Mouse (Mus musculus): ENCODE measurements around the gene Tmem114. TPM values are rescaled to one million over a fixed set of nuclear protein-coding genes. Genes with fewer than 3 reads are reported as not detected.

Gene Tmem114
- polyA plus RNA-seq, 1 experiment from 2014 or later, result not detected

- Histone ChIP-seq H3K9me3 (replicated peaks; ENCODE audit: control insufficient read depth, low read length) (no peaks in the 10 kb centered on the region), H3K4me1 (ENCODE audit: control insufficient read depth, insufficient read depth, low read length) (no peaks in the 10 kb centered on the region), H3K27me3 (ENCODE audit: control insufficient read depth, insufficient read depth, low read length) (no peaks in the 10 kb centered on the region), H3K9ac (ENCODE audit: low read length) (no peak overlapping the region), H3K27ac (ENCODE audit: low read length) (no peak overlapping the region), H3K4me2 (ENCODE audit: low read depth, low read length) (no peak overlapping the region), H3K36me3 (ENCODE audit: control insufficient read depth, insufficient read depth, low read length) (no peaks in the 10 kb centered on the region), H3K4me3 (replicated peaks; ENCODE audit: low read length) (no peak overlapping the region)
- no peak for ATAC-seq (ENCODE audit: insufficient read depth, low FRiP score)
Measured at GRCm38 (mm10) chr16:8394946-8395345, 30.0 kb downstream of the Tmem114 start.

GRCm38 (mm10) chr16:8388491-8388890, 36.4 kb downstream of the Tmem114 start:
- Histone ChIP-seq H3K9ac (ENCODE audit: low read length) (no peak overlapping the region), H3K27ac (ENCODE audit: low read length) (no peak overlapping the region), H3K4me1 (ENCODE audit: control insufficient read depth, insufficient read depth, low read length) (no peaks in the 10 kb centered on the region), H3K36me3 (ENCODE audit: control insufficient read depth, insufficient read depth, low read length) (no peaks in the 10 kb centered on the region), H3K27me3 (ENCODE audit: control insufficient read depth, insufficient read depth, low read length) (no peaks in the 10 kb centered on the region), H3K9me3 (replicated peaks; ENCODE audit: control insufficient read depth, low read length) (no peaks in the 10 kb centered on the region), H3K4me2 (ENCODE audit: low read depth, low read length) (no peak overlapping the region), H3K4me3 (replicated peaks; ENCODE audit: low read length) (no peak overlapping the region)
- 85% methylated on average over 1 of the region's 1 CpGs for WGBS
- no peak for ATAC-seq (ENCODE audit: insufficient read depth, low FRiP score)

GRCm38 (mm10) chr16:8386386-8386785, 38.5 kb downstream of the Tmem114 start:
- 69% methylated on average over 6 of the region's 6 CpGs for WGBS
- Histone ChIP-seq H3K4me3 (replicated peaks; ENCODE audit: low read length) (no peak overlapping the region), H3K4me2 (ENCODE audit: low read depth, low read length) (no peak overlapping the region), H3K4me1 (ENCODE audit: control insufficient read depth, insufficient read depth, low read length) (no peaks in the 10 kb centered on the region), H3K9me3 (replicated peaks; ENCODE audit: control insufficient read depth, low read length) (no peaks in the 10 kb centered on the region), H3K9ac (ENCODE audit: low read length) (no peak overlapping the region), H3K27me3 (ENCODE audit: control insufficient read depth, insufficient read depth, low read length) (no peaks in the 10 kb centered on the region), H3K36me3 (ENCODE audit: control insufficient read depth, insufficient read depth, low read length) (no peaks in the 10 kb centered on the region), H3K27ac (ENCODE audit: low read length) (no peak overlapping the region)
- ATAC-seq (ENCODE audit: insufficient read depth, low FRiP score), result no peak

- H3K36me3 ChIP-seq (ENCODE audit: control insufficient read depth, insufficient read depth, low read length), result no peaks in the 10 kb centered on the region
- no peak overlapping the region for H3K9ac ChIP-seq (ENCODE audit: low read length)
- H3K27me3 ChIP-seq (ENCODE audit: control insufficient read depth, insufficient read depth, low read length), result no peaks in the 10 kb centered on the region
- ATAC-seq (ENCODE audit: insufficient read depth, low FRiP score), result no peak
- no peaks in the 10 kb centered on the region for H3K9me3 ChIP-seq (replicated peaks; ENCODE audit: control insufficient read depth, low read length)
- WGBS, result 79% methylated on average over 5 of the region's 5 CpGs
- no peak overlapping the region for H3K4me3 ChIP-seq (replicated peaks; ENCODE audit: low read length)
- H3K4me1 ChIP-seq (ENCODE audit: control insufficient read depth, insufficient read depth, low read length), result no peaks in the 10 kb centered on the region
- no peak overlapping the region for H3K27ac ChIP-seq (ENCODE audit: low read length)
- H3K4me2 ChIP-seq (ENCODE audit: low read depth, low read length), result no peak overlapping the region
Measured at GRCm38 (mm10) chr16:8385679-8386078, 39.3 kb downstream of the Tmem114 start.

- Histone ChIP-seq H3K27me3 (ENCODE audit: control insufficient read depth, insufficient read depth, low read length) (no peaks in the 10 kb centered on the region), H3K27ac (ENCODE audit: low read length) (no peak overlapping the region), H3K36me3 (ENCODE audit: control insufficient read depth, insufficient read depth, low read length) (no peaks in the 10 kb centered on the region), H3K9ac (ENCODE audit: low read length) (no peak overlapping the region), H3K9me3 (replicated peaks; ENCODE audit: control insufficient read depth, low read length) (no peaks in the 10 kb centered on the region), H3K4me2 (ENCODE audit: low read depth, low read length) (no peak overlapping the region), H3K4me1 (ENCODE audit: control insufficient read depth, insufficient read depth, low read length) (no peaks in the 10 kb centered on the region), H3K4me3 (replicated peaks; ENCODE audit: low read length) (no peak overlapping the region)
- ATAC-seq (ENCODE audit: insufficient read depth, low FRiP score), result no peak
- 69% methylated on average over 10 of the region's 10 CpGs for WGBS
Measured at GRCm38 (mm10) chr16:8384772-8385171, 40.2 kb downstream of the Tmem114 start.

- no peaks in the 10 kb centered on the region for H3K27me3 ChIP-seq (ENCODE audit: control insufficient read depth, insufficient read depth, low read length)
- no peak overlapping the region for H3K4me3 ChIP-seq (replicated peaks; ENCODE audit: low read length)
- no peak overlapping the region for H3K4me2 ChIP-seq (ENCODE audit: low read depth, low read length)
- H3K9ac ChIP-seq (ENCODE audit: low read length), result no peak overlapping the region
- ATAC-seq (ENCODE audit: insufficient read depth, low FRiP score), result no peak
- H3K36me3 ChIP-seq (ENCODE audit: control insufficient read depth, insufficient read depth, low read length), result no peaks in the 10 kb centered on the region
- no peaks in the 10 kb centered on the region for H3K9me3 ChIP-seq (replicated peaks; ENCODE audit: control insufficient read depth, low read length)
- H3K27ac ChIP-seq (ENCODE audit: low read length), result no peak overlapping the region
- H3K4me1 ChIP-seq (ENCODE audit: control insufficient read depth, insufficient read depth, low read length), result no peaks in the 10 kb centered on the region
- 79% methylated on average over 9 of the region's 9 CpGs for WGBS
Measured at GRCm38 (mm10) chr16:8383396-8383795, 41.5 kb downstream of the Tmem114 start.

GRCm38 (mm10) chr16:8363066-8363465, 61.9 kb downstream of the Tmem114 start:
- Histone ChIP-seq H3K4me1 (ENCODE audit: control insufficient read depth, insufficient read depth, low read length) (no peaks in the 10 kb centered on the region), H3K27me3 (ENCODE audit: control insufficient read depth, insufficient read depth, low read length) (no peaks in the 10 kb centered on the region), H3K27ac (ENCODE audit: low read length) (no peak overlapping the region), H3K36me3 (ENCODE audit: control insufficient read depth, insufficient read depth, low read length) (no peaks in the 10 kb centered on the region), H3K4me3 (replicated peaks; ENCODE audit: low read length) (no peak overlapping the region), H3K4me2 (ENCODE audit: low read depth, low read length) (no peak overlapping the region), H3K9me3 (replicated peaks; ENCODE audit: control insufficient read depth, low read length) (no peaks in the 10 kb centered on the region), H3K9ac (ENCODE audit: low read length) (no peak overlapping the region)
- ATAC-seq (ENCODE audit: insufficient read depth, low FRiP score), result no peak
- WGBS, result 48% methylated on average over 3 of the region's 3 CpGs

Other genes with a start within 250 kb of the Tmem114 start
- 14.6 and 18.7 TPM in 2 replicates for gene Mettl22, start 45.7 kb upstream of the Tmem114 start, polyA plus RNA-seq (2015; fragmentation: Nextera tagmentation; extraction: Ambion mirVana)
- gene Abat, start 88.3 kb upstream of the Tmem114 start, polyA plus RNA-seq (2015; fragmentation: Nextera tagmentation; extraction: Ambion mirVana), result 24.5 and 29.8 TPM in 2 replicates
- gene Pmm2, start 212.5 kb upstream of the Tmem114 start, polyA plus RNA-seq (2015; fragmentation: Nextera tagmentation; extraction: Ambion mirVana), result 63.4 and 72.6 TPM in 2 replicates
- 19.7 and 20.3 TPM in 2 replicates for gene Tmem186, start 212.6 kb upstream of the Tmem114 start, polyA plus RNA-seq (2015; fragmentation: Nextera tagmentation; extraction: Ambion mirVana)
- gene Carhsp1, start 247.0 kb upstream of the Tmem114 start, polyA plus RNA-seq (2015; fragmentation: Nextera tagmentation; extraction: Ambion mirVana), result 89.9 and 92.1 TPM in 2 replicates

All from stomach, embryonic 16.5 days (tissue).